ENCODE assay signal across 16 mouse cellular contexts in genomic region chr14:57276481-57277012, GRCm38 (mm10).
"Had no signal": no experiment of that assay in that cellular context is flagged by ENCODE, and none has a peak within 500 bp of the region (broad histone marks: within the 10 kb centered on the region; RNA-seq: fewer than 3 reads in every experiment).

No protein-coding gene starts in this region.

- DNase-seq: kidney, adult 9 months; kidney, postnatal 14 days; kidney, postnatal 4 days; layer of hippocampus, adult 9-11 months; liver, embryonic 13.5 days; lung, adult 2 months; lung, postnatal 14 days; lung, postnatal 4 days; retina, postnatal 1 day; right cerebral cortex, postnatal 25 days; spleen, adult 18-20 months; thymus, postnatal 36 days had no signal

- H3K4me2 ChIP-seq: liver, embryonic 13.5 days; midbrain, embryonic 12.5 days; neural tube, embryonic 13.5 days had no signal

- H3K27ac ChIP-seq: liver, embryonic 13.5 days; midbrain, embryonic 12.5 days; neural tube, embryonic 13.5 days had no signal

- H3K9me3 ChIP-seq: liver, embryonic 13.5 days; midbrain, embryonic 12.5 days; neural tube, embryonic 13.5 days had no signal

- H3K4me3 ChIP-seq: liver, embryonic 13.5 days; midbrain, embryonic 12.5 days; myocyte; neural tube, embryonic 13.5 days had no signal

- H3K36me3 ChIP-seq: liver, embryonic 13.5 days; midbrain, embryonic 12.5 days; neural tube, embryonic 13.5 days had no signal

- H3K9ac ChIP-seq: liver, embryonic 13.5 days; midbrain, embryonic 12.5 days; neural tube, embryonic 13.5 days had no signal

- H3K27me3 ChIP-seq: liver, embryonic 13.5 days; midbrain, embryonic 12.5 days; neural tube, embryonic 13.5 days had no signal

- ATAC-seq: midbrain, embryonic 16.5 days had no signal

- H3K4me1 ChIP-seq: liver, embryonic 13.5 days; neural tube, embryonic 13.5 days had no signal
